Mouse (Mus musculus) embryonic fibroblast, embryonic 13.5 days (primary cell): Measurements from ENCODE around the gene Stac3.

Source experiments
- CTCF ChIP-seq: IDR thresholded peaks from 2 replicates; pipeline ENCODE4 v1.5.1; 2011; ENCODE audit warnings: mild to moderate bottlenecking, control low read depth, low read length, moderate library complexity, borderline replicate concordance; ENCODE audit not compliant: insufficient read depth
- POLR2A ChIP-seq: IDR thresholded peaks from 2 replicates; pipeline ENCODE4 v1.6.1; 2011; ENCODE audit warnings: low read depth, mild to moderate bottlenecking, control low read depth, low read length, moderate library complexity

DNA sequence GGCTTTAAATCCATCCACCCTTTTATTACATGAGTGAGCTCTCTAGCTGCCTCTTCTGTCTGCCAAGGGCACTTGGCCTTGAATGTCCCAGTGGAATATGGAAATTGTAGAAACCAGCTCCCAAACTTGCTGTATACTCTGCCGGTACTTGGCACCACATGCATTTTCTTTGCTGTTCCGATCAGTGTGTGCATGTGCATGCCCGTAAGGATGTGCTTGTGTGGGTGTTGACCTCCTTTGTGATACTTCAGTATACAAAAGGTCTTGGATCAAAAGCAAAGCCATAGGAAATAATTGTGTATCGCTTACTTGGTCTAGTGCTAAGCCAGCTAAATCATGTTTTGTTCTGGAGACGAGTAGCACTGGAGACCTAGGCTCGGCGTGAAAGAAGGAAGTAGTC is 12.6 kb upstream of the Stac3 start:
- no peak for TF ChIP-seq CTCF
- no peak for TF ChIP-seq POLR2A
